Comparison of ENCODE assay signal across 15 mouse cellular contexts in genomic region chr2:44017405-44018026, GRCm38 (mm10).
DNase-seq lines count a peak whose midpoint lies in the region; ATAC-seq lines count a peak whose summit lies in the region.
"Had no signal": no experiment of that assay in that cellular context is flagged by ENCODE, and none has a peak within 500 bp of the region (broad histone marks: within the 10 kb centered on the region; RNA-seq: fewer than 3 reads in every experiment).

No protein-coding gene starts in this region.

- H3K9me3 ChIP-seq in forebrain, embryonic 14.5 days (replicated peaks; ENCODE audit: control insufficient read depth, low read length): no peaks in the 10 kb centered on the region
- no peaks in the 10 kb centered on the region for H3K9me3 ChIP-seq in midbrain, embryonic 14.5 days (ENCODE audit: control insufficient read depth, low read length)
- H3K9me3 ChIP-seq: embryonic facial prominence, embryonic 15.5 days; kidney, embryonic 15.5 days; limb, embryonic 15.5 days had no signal

- no peak overlapping the region for H3K9ac ChIP-seq in forebrain, embryonic 14.5 days (ENCODE audit: low read length)
- H3K9ac ChIP-seq in midbrain, embryonic 14.5 days (replicated peaks; ENCODE audit: low read length): no peak overlapping the region
- H3K9ac ChIP-seq: embryonic facial prominence, embryonic 15.5 days; kidney, embryonic 15.5 days; limb, embryonic 15.5 days had no signal

- no peak overlapping the region for H3K4me2 ChIP-seq in forebrain, embryonic 14.5 days (ENCODE audit: low read length)
- H3K4me2 ChIP-seq in midbrain, embryonic 14.5 days (ENCODE audit: low read length): no peak overlapping the region
- H3K4me2 ChIP-seq: embryonic facial prominence, embryonic 15.5 days; kidney, embryonic 15.5 days; limb, embryonic 15.5 days had no signal

- 65% methylated on average over 14 of the region's 14 CpGs for WGBS in forebrain, embryonic 14.5 days
- 50% methylated on average over 14 of the region's 14 CpGs for WGBS in midbrain, embryonic 14.5 days

- no peak overlapping the region for H3K4me3 ChIP-seq in forebrain, embryonic 14.5 days (ENCODE audit: low read depth, low read length)
- H3K4me3 ChIP-seq in midbrain, embryonic 14.5 days (replicated peaks; ENCODE audit: low read depth, low read length): no peak overlapping the region
- H3K4me3 ChIP-seq: embryonic facial prominence, embryonic 15.5 days; kidney, embryonic 15.5 days; limb, embryonic 15.5 days; myocyte had no signal

- peaks cover 3% of the 10 kb centered on the region for H3K4me1 ChIP-seq in forebrain, embryonic 14.5 days (ENCODE audit: control insufficient read depth, insufficient read depth, low read length)
- H3K4me1 ChIP-seq in midbrain, embryonic 14.5 days (ENCODE audit: control insufficient read depth, insufficient read depth, low read length): 0 out of 2 replicates have a peak, but pooled peaks cover 6% of the 10 kb centered on the region
- H3K4me1 ChIP-seq: embryonic facial prominence, embryonic 15.5 days; kidney, embryonic 15.5 days; limb, embryonic 15.5 days had no signal

- ATAC-seq in forebrain, embryonic 14.5 days: peak; percentile 78; the same call in 1 of the 2 replicates
- peak; percentile 75 for ATAC-seq in midbrain, embryonic 14.5 days (ENCODE audit: low FRiP score, low TSS enrichment)
- ATAC-seq: Patski had no signal

- peak; percentile 92 for DNase-seq in brain, adult 2 months (ENCODE audit: low read depth, low spot score)
- peak; percentile 84 for DNase-seq in cerebellum, adult 11-12 months
- peak; percentile 41 for DNase-seq in forebrain, embryonic 14.5 days (ENCODE audit: low spot score)
- peak; percentile 52 for DNase-seq in midbrain, embryonic 14.5 days
- DNase-seq in ovary, postnatal 10 days (ENCODE audit: low spot score): no peak
- no peak for DNase-seq in kidney, postnatal 25 days
- no peak for DNase-seq in left cerebral cortex, adult 11 months (ENCODE audit: low spot score)
- DNase-seq: adrenal gland, adult 2 months; lung, postnatal 36 days; right cerebral cortex, postnatal 4 days had no signal

- H3K27ac ChIP-seq in forebrain, embryonic 14.5 days (ENCODE audit: low read depth, low read length): peak overlapping the region; percentile 59; the same call in 1 of the 2 replicates
- H3K27ac ChIP-seq in midbrain, embryonic 14.5 days (replicated peaks; ENCODE audit: low read depth, low read length): no peak overlapping the region
- H3K27ac ChIP-seq: embryonic facial prominence, embryonic 15.5 days; kidney, embryonic 15.5 days; limb, embryonic 15.5 days had no signal

- H3K36me3 ChIP-seq in forebrain, embryonic 14.5 days (ENCODE audit: control insufficient read depth, insufficient read depth, low read length): no peaks in the 10 kb centered on the region
- H3K36me3 ChIP-seq in midbrain, embryonic 14.5 days (ENCODE audit: control insufficient read depth, insufficient read depth, low read length): no peaks in the 10 kb centered on the region
- H3K36me3 ChIP-seq: embryonic facial prominence, embryonic 15.5 days; kidney, embryonic 15.5 days; limb, embryonic 15.5 days had no signal

- H3K27me3 ChIP-seq in forebrain, embryonic 14.5 days (replicated peaks; ENCODE audit: control insufficient read depth, insufficient read depth, low read length): no peaks in the 10 kb centered on the region
- no peaks in the 10 kb centered on the region for H3K27me3 ChIP-seq in midbrain, embryonic 14.5 days (ENCODE audit: control insufficient read depth, insufficient read depth, low read length)
- H3K27me3 ChIP-seq: embryonic facial prominence, embryonic 15.5 days; kidney, embryonic 15.5 days; limb, embryonic 15.5 days had no signal

Comparison
In these comparisons a context has a peak if more than half of its experiments do, and no peak if none do; other contexts are left out.
1. DNase-seq: peak in brain, adult 2 months (single experiment), cerebellum, adult 11-12 months (single experiment), forebrain, embryonic 14.5 days (single experiment) and midbrain, embryonic 14.5 days (single experiment); none in ovary, postnatal 10 days (single experiment), kidney, postnatal 25 days (0 of 2) and left cerebral cortex, adult 11 months (single experiment).